Mouse (Mus musculus) MEL (cell line): ENCODE results near the gene Dock1. TPM values are rescaled to one million over a fixed set of nuclear protein-coding genes. Genes with fewer than 3 reads are reported as not detected.

Experiments used
- DNase-seq: peaks from one replicate; pipeline ENCODE4 v3.0.0; 2011; ENCODE audit warnings: low read depth, low spot score
- H3K27ac ChIP-seq: 2 replicates; pipeline ENCODE4 v1.5.1; 2012; ENCODE audit warnings: low read depth, mild to moderate bottlenecking, control low read depth, low read length, moderate library complexity; ENCODE audit not compliant: control insufficient read depth
- H3K27me3 ChIP-seq, 2 experiments: fragments of 150-350 bp in 1 of 2; sonication (generic) in 1 of 2; 2 replicates each; pipeline ENCODE4 v1.6.1; 2012; ENCODE audit warnings: low read length in 2 of 2, mild to moderate bottlenecking in 2 of 2, improper control_type of control experiment in 1 of 2, moderate library complexity in 1 of 2; ENCODE audit not compliant: insufficient read depth in 2 of 2, control insufficient read depth in 1 of 2
- H3K36me3 ChIP-seq, 2 experiments: 2 replicates each; pipeline ENCODE4 v1.6.1; 2012 to 2014; ENCODE audit warnings: low read length in 2 of 2, improper control_type of control experiment in 1 of 2, inconsistent platforms in 1 of 2, mild to moderate bottlenecking in 1 of 2; ENCODE audit not compliant: insufficient read depth in 2 of 2, control insufficient read depth in 1 of 2
- H3K4me1 ChIP-seq, 2 experiments: fragments of 150-350 bp in 1 of 2; sonication (generic) in 1 of 2; 2 replicates each; pipeline ENCODE4 v1.6.1; 2012; ENCODE audit warnings: low read length in 2 of 2, improper control_type of control experiment in 1 of 2, mild to moderate bottlenecking in 1 of 2; ENCODE audit not compliant: insufficient read depth in 2 of 2, control insufficient read depth in 1 of 2
- H3K4me3 ChIP-seq, 2 experiments: fragments of 150-350 bp in 1 of 2; sonication (generic) in 1 of 2; 2 replicates each; pipeline ENCODE4 v1.5.1; 2012; ENCODE audit warnings: low read depth in 2 of 2, low read length in 2 of 2, mild to moderate bottlenecking in 2 of 2, moderate library complexity in 2 of 2, control low read depth in 1 of 2, improper control_type of control experiment in 1 of 2; ENCODE audit not compliant: control insufficient read depth in 1 of 2, insufficient read depth in 1 of 2
- H3K79me2 ChIP-seq: 2 replicates; pipeline ENCODE4 v1.6.1; 2012; ENCODE audit warnings: mild to moderate bottlenecking, low read length, moderate library complexity; ENCODE audit not compliant: control insufficient read depth, poor library complexity, insufficient read depth
- H3K9ac ChIP-seq: 2 replicates; pipeline ENCODE4 v1.6.1; 2012; ENCODE audit warnings: low read depth, mild to moderate bottlenecking, control low read depth, low read length, moderate library complexity; ENCODE audit not compliant: control insufficient read depth, poor library complexity, severe bottlenecking
- H3K9me3 ChIP-seq: fragments of 150-350 bp; sonication (generic); replicated peaks from 2 replicates; pipeline ENCODE4 v1.6.1; 2012; ENCODE audit warnings: mild to moderate bottlenecking, low read length, improper control_type of control experiment, moderate library complexity; ENCODE audit not compliant: insufficient read depth
- CTCF ChIP-seq, 3 experiments: IDR thresholded peaks in 2 of 3; conservative IDR thresholded peaks in 1 of 3; 2 replicates each; pipeline ENCODE4 v1.5.1; 2011 to 2012; ENCODE audit warnings: low read length in 3 of 3, low read depth in 2 of 3, mild to moderate bottlenecking in 2 of 3, improper control_type of control experiment in 1 of 3, inconsistent platforms in 1 of 3, mixed read lengths in 1 of 3, moderate library complexity in 1 of 3; ENCODE audit not compliant: control insufficient read depth in 1 of 3, insufficient read depth in 1 of 3, poor library complexity in 1 of 3, severe bottlenecking in 1 of 3
- E2F4 ChIP-seq: IDR thresholded peaks from 2 replicates; pipeline ENCODE4 v1.6.1; 2011; ENCODE audit warnings: low read depth, low read length, improper control_type of control experiment, borderline replicate concordance
- ELF1 ChIP-seq: IDR thresholded peaks from 2 replicates; pipeline ENCODE4 v1.6.1; 2014; ENCODE audit warnings: low read depth, mild to moderate bottlenecking, inconsistent platforms, low read length, improper control_type of control experiment, moderate library complexity
- EP300 ChIP-seq, 2 experiments: IDR thresholded peaks; 2 replicates each; pipeline ENCODE4 v1.6.1; 2011; ENCODE audit warnings: improper control_type of control experiment in 2 of 2, low read length in 2 of 2, low read depth in 1 of 2, mild to moderate bottlenecking in 1 of 2
- ETS1 ChIP-seq: IDR thresholded peaks from 2 replicates; pipeline ENCODE4 v1.6.1; 2012; ENCODE audit warnings: low read depth, mild to moderate bottlenecking, inconsistent platforms, low read length, improper control_type of control experiment, moderate library complexity
- GABPA ChIP-seq: IDR thresholded peaks from 2 replicates; pipeline ENCODE4 v1.6.1; 2012; ENCODE audit warnings: low read depth, mild to moderate bottlenecking, inconsistent platforms, low read length, improper control_type of control experiment, moderate library complexity
- GATA1 ChIP-seq: IDR thresholded peaks from 2 replicates; pipeline ENCODE4 v1.6.1; 2011; ENCODE audit warnings: low read depth, low read length, improper control_type of control experiment
- JUND ChIP-seq: IDR thresholded peaks from 2 replicates; pipeline ENCODE4 v1.6.1; 2011; ENCODE audit warnings: low read depth, mild to moderate bottlenecking, improper control_type of control experiment, low read length
- MAFK ChIP-seq: IDR thresholded peaks from 2 replicates; pipeline ENCODE4 v1.6.1; 2011; ENCODE audit warnings: low read depth, mild to moderate bottlenecking, low read length, improper control_type of control experiment, borderline replicate concordance
- MAX ChIP-seq: IDR thresholded peaks from 2 replicates; pipeline ENCODE4 v1.6.1; 2011; ENCODE audit warnings: low read length, improper control_type of control experiment
- MAZ ChIP-seq: IDR thresholded peaks from 2 replicates; pipeline ENCODE4 v1.6.1; 2012; ENCODE audit warnings: low read depth, mild to moderate bottlenecking, inconsistent platforms, low read length, improper control_type of control experiment
- POLR2A ChIP-seq, 2 experiments: IDR thresholded peaks; 2 replicates each; pipeline ENCODE4 v1.6.1; 2011 to 2012; ENCODE audit warnings: low read length in 2 of 2, mild to moderate bottlenecking in 2 of 2, control low read depth in 1 of 2, improper control_type of control experiment in 1 of 2, low read depth in 1 of 2, moderate library complexity in 1 of 2; ENCODE audit not compliant: control insufficient read depth in 1 of 2, insufficient read depth in 1 of 2, poor library complexity in 1 of 2
- POLR2AphosphoS5 ChIP-seq: IDR thresholded peaks from 2 replicates; pipeline ENCODE4 v1.6.1; 2012; ENCODE audit warnings: low read depth, borderline replicate concordance, mild to moderate bottlenecking, inconsistent platforms, low read length, moderate library complexity, mixed read lengths
- TCF12 ChIP-seq: IDR thresholded peaks from 2 replicates; pipeline ENCODE4 v1.6.1; 2014; ENCODE audit warnings: low read depth, mild to moderate bottlenecking, inconsistent platforms, low read length, improper control_type of control experiment, moderate library complexity
- ZC3H11A ChIP-seq: IDR thresholded peaks from 2 replicates; pipeline ENCODE4 v1.6.1; 2012; ENCODE audit warnings: low read depth, mild to moderate bottlenecking, inconsistent platforms, low read length, improper control_type of control experiment
- ZMIZ1 ChIP-seq: IDR thresholded peaks from 2 replicates; pipeline ENCODE4 v1.6.1; 2012; ENCODE audit warnings: low read depth, mild to moderate bottlenecking, inconsistent platforms, low read length, improper control_type of control experiment, moderate library complexity
- ZNF384 ChIP-seq: IDR thresholded peaks from 2 replicates; pipeline ENCODE4 v1.6.1; 2012; ENCODE audit warnings: low read depth, mild to moderate bottlenecking, inconsistent platforms, low read length, improper control_type of control experiment
- polyA plus RNA-seq, 2 experiments: library from polyadenylated mRNA; stranded (reverse) in 1 of 2; unstranded in 1 of 2; fragments of >175 nt in 1 of 2; fragments of >200 nt in 1 of 2; gene quantifications; 2 replicates each; pipeline versions ENCODE4 v1.2.1 to v1.2.4; 2012; ENCODE audit warnings: low replicate concordance in 2 of 2, low read depth in 1 of 2; ENCODE audit not compliant: insufficient read length in 2 of 2, insufficient read depth in 1 of 2, missing spikeins in 1 of 2
- total RNA-seq: library from RNA; depleted of rRNA; stranded (reverse); fragments of 300-350 nt; gene quantifications from 2 replicates; pipeline ENCODE4 v1.2.3, GENCODE M21; 2012

Gene Dock1
- total and polyA plus RNA-seq, 3 experiments: not detected

DNA sequence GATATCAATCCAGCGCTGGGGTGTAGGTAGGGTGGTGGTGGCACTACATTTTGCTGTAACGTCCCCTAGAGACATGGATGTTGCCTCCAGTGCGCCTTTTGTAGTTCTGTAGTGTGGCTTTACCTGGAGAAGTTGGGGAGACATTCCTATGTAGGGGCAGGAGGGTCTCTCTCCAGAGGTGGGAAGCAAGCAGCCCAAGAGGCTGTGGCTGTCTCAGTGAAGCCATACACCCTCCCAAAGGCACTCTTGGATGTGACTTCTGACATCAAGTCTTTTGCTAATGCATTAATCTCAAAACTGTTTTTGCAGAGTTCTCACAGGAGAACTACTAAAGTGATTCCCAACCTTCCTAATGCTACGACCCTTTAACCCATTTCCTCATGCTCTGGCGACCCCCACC, 2.7 kb downstream of the Dock1 start:
- TF ChIP-seq CTCF (IDR thresholded peaks at IDR 0.05 in 2 of 3, conservative IDR thresholded peaks at IDR 0.05 in 1 of 3; ENCODE audit: control insufficient read depth in 1 of 3, insufficient read depth in 1 of 3, low read depth in 2 of 3, low read length in 3 of 3, poor library complexity in 1 of 3, severe bottlenecking in 1 of 3) (no peak), ETS1 (no peak), JUND (no peak), ELF1 (no peak), ZC3H11A (no peak), POLR2AphosphoS5 (no peak), TCF12 (no peak), E2F4 (no peak), MAZ (no peak), MAFK (no peak), GATA1 (no peak), ZNF384 (no peak), ZMIZ1 (no peak), GABPA (no peak), MAX (no peak), EP300 (IDR thresholded peaks at IDR 0.05; ENCODE audit: low read depth in 1 of 2, low read length in 2 of 2) (no peak), POLR2A (IDR thresholded peaks at IDR 0.05; ENCODE audit: control insufficient read depth in 1 of 2, insufficient read depth in 1 of 2, low read depth in 1 of 2, low read length in 2 of 2, poor library complexity in 1 of 2) (no peak)
- TF ChIP-seq, all 39 proteins: peak for 0
- no peak for DNase-seq
- Histone ChIP-seq H3K9ac (no peak overlapping the region), H3K27ac (no peak overlapping the region), H3K27me3 (no peaks in the 10 kb centered on the region), H3K79me2 (no peaks in the 10 kb centered on the region), H3K36me3 (no peaks in the 10 kb centered on the region), H3K9me3 (no peaks in the 10 kb centered on the region), H3K4me3 (no peak overlapping the region), H3K4me1 (no peaks in the 10 kb centered on the region)

DNA sequence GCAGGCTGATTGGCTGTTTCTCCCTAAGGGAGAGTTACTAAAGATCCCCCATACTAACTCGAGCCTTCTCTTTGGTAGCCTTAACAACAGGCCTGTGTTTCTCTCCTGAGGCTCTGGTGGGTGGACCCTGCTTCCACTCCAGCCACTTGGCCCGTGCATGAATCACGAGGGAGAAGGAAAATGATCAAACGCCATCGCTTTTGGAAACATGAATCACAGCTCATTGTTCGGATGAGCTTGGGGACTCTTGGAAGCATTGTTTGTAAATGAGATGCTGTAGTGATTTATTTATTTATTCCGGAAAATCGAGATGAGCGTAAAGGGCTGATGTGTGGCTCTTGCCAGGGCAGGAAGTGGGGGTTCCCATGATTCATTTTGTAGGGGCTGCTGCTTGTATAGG, 3.5 kb downstream of the Dock1 start:
- Histone ChIP-seq H3K27me3 (no peaks in the 10 kb centered on the region), H3K9me3 (no peaks in the 10 kb centered on the region), H3K27ac (no peak overlapping the region), H3K36me3 (no peaks in the 10 kb centered on the region), H3K4me3 (no peak overlapping the region), H3K79me2 (no peaks in the 10 kb centered on the region), H3K4me1 (no peaks in the 10 kb centered on the region), H3K9ac (no peak overlapping the region)
- no peak for TF ChIP-seq MAFK
- no peak for TF ChIP-seq E2F4
- DNase-seq: no peak
